Mouse (Mus musculus): ENCODE measurements around the gene Pgrmc1. TPM values are rescaled to one million over a fixed set of nuclear protein-coding genes. Genes with fewer than 3 reads are reported as not detected.

The Pgrmc1 gene
- polyA plus RNA-seq, 1 experiment from 2014 or later: 583 TPM

DNA sequence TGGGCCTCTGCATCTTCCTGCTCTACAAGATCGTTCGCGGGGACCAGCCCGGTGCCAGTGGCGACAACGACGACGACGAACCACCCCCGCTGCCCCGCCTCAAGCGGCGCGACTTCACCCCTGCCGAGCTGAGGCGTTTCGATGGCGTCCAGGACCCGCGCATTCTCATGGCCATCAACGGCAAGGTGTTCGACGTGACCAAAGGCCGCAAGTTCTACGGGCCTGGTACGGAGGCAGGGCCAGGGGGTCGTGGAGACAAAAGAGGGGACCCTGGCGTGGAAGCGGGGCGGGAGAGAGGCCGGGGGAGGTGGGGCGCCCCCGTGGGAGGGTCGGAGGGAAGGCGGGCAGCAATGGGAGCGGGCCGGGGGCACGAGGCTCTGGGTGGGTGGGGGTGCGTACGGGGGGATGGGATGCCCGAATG, 394 bp downstream of the Pgrmc1 start:
- Histone ChIP-seq H3K27me3 (replicated peaks; ENCODE audit: control insufficient read depth, insufficient read depth, low read length) (no peaks in the 10 kb centered on the region), H3K36me3 (ENCODE audit: control insufficient read depth, insufficient read depth, low read length) (peaks cover 11% of the 10 kb centered on the region; the same call in 1 of the 2 replicates), H3K4me1 (ENCODE audit: control insufficient read depth, insufficient read depth, low read length) (no peaks in the 10 kb centered on the region), H3K9ac (ENCODE audit: low read length) (peak overlapping the region; percentile 81), H3K27ac (ENCODE audit: low read depth, low read length) (peak overlapping the region; percentile 84), H3K9me3 (replicated peaks; ENCODE audit: control insufficient read depth, low read length) (no peaks in the 10 kb centered on the region), H3K4me3 (ENCODE audit: low read depth, low read length) (peak overlapping the region; percentile 62), H3K4me2 (ENCODE audit: low read length) (peak overlapping the region; percentile 54)
- ATAC-seq (peak; percentile 55), DNase-seq (ENCODE audit: low spot score) (no peak)
- 37% methylated on average over 34 of the region's 41 CpGs for WGBS

DNA sequence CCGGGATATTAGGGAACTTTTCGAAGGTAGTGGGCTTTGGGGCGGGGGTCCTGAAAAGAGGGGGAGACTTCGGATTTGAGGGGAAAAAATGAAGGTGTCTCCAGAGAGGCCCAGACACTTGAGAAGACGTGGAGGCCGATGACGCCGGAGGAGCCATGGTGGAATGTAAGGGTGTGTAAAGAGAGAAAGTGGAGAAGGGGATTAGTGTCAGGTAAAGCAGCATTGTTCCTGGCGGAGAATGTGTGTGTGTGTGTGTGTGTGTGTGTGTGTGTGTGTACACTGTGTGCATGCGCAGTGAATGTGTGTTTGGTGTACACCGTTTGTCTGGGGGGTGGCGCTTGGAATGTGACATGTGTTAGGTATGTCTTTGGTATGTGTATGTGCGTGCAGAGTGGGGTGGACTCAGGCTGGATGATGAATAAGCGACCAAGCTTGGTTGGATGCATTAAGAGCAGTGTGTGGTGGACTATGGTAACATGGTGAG, 897 bp downstream of the Pgrmc1 start:
- no peaks in the 10 kb centered on the region for H3K4me1 ChIP-seq (ENCODE audit: control insufficient read depth, insufficient read depth, low read length)
- H3K9ac ChIP-seq (ENCODE audit: low read length): peak overlapping the region; percentile 81
- H3K4me3 ChIP-seq (ENCODE audit: low read depth, low read length): peak overlapping the region; percentile 62
- H3K27ac ChIP-seq (ENCODE audit: low read depth, low read length): peak overlapping the region; percentile 84; the same call in 1 of the 2 replicates
- H3K9me3 ChIP-seq (replicated peaks; ENCODE audit: control insufficient read depth, low read length): no peaks in the 10 kb centered on the region
- H3K4me2 ChIP-seq (ENCODE audit: low read length): peak overlapping the region; percentile 54
- H3K27me3 ChIP-seq (replicated peaks; ENCODE audit: control insufficient read depth, insufficient read depth, low read length): no peaks in the 10 kb centered on the region
- 39% methylated on average over 14 of the region's 14 CpGs for WGBS
- peak; percentile 20 for DNase-seq (ENCODE audit: low spot score)
- peaks cover 15% of the 10 kb centered on the region; the same call in 1 of the 2 replicates for H3K36me3 ChIP-seq (ENCODE audit: control insufficient read depth, insufficient read depth, low read length)
- peak; percentile 41 for ATAC-seq

DNA sequence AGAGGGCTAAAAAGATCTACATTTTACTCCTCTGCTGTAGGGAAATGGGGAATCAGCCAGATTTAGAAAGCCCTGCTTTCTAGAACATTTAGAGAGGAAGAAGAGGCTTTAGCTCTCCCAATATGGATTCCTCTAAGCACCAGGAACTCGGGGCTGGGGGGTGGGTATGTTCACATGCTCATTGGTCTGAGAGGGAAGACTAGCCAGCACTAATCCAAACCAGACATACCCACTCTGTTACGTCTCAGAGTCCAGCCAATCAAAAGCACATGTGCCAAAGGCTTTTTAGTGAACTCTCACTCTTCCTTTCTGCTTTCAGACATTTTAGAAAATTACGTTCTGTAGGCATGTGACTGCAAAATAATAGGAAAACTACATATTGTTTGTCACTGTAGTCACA, 1.6 kb downstream of the Pgrmc1 start:
- ATAC-seq (no peak), DNase-seq (ENCODE audit: low spot score) (no peak)
- Histone ChIP-seq H3K27ac (ENCODE audit: low read depth, low read length) (no peak overlapping the region), H3K36me3 (ENCODE audit: control insufficient read depth, insufficient read depth, low read length) (peaks cover 18% of the 10 kb centered on the region; the same call in 1 of the 2 replicates), H3K4me1 (ENCODE audit: control insufficient read depth, insufficient read depth, low read length) (no peaks in the 10 kb centered on the region), H3K4me2 (ENCODE audit: low read length) (peak overlapping the region; percentile 54), H3K27me3 (replicated peaks; ENCODE audit: control insufficient read depth, insufficient read depth, low read length) (no peaks in the 10 kb centered on the region), H3K4me3 (ENCODE audit: low read depth, low read length) (peak overlapping the region; percentile 62), H3K9ac (ENCODE audit: low read length) (peak overlapping the region; percentile 81), H3K9me3 (replicated peaks; ENCODE audit: control insufficient read depth, low read length) (no peaks in the 10 kb centered on the region)
- 49% methylated on average over 3 of the region's 3 CpGs for WGBS

DNA sequence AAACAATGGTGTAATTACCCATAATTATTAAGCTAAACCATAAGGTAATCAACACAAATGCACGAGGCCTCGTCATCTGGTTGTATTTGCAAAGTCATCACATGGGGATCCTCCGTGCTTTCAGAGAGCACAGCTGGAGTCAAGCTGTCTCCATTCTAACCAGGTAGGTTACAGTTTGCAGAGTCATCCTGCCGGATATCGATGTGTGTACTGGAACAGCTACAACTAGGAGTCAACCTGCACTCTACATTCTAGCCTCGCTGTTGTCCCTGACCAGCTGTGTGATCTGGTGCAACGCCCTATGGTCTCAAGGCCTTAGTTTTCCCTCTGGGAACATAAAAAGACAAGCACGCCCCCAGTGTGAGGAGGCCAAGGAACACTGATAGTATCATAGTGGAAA, 2.1 kb downstream of the Pgrmc1 start:
- no peak for ATAC-seq
- Histone ChIP-seq H3K36me3 (ENCODE audit: control insufficient read depth, insufficient read depth, low read length) (peaks cover 20% of the 10 kb centered on the region), H3K9ac (ENCODE audit: low read length) (no peak overlapping the region), H3K9me3 (replicated peaks; ENCODE audit: control insufficient read depth, low read length) (no peaks in the 10 kb centered on the region), H3K27ac (ENCODE audit: low read depth, low read length) (no peak overlapping the region), H3K4me2 (ENCODE audit: low read length) (peak overlapping the region; percentile 54), H3K4me3 (ENCODE audit: low read depth, low read length) (peak overlapping the region; percentile 62; the same call in 1 of the 2 replicates), H3K27me3 (replicated peaks; ENCODE audit: control insufficient read depth, insufficient read depth, low read length) (no peaks in the 10 kb centered on the region), H3K4me1 (ENCODE audit: control insufficient read depth, insufficient read depth, low read length) (no peaks in the 10 kb centered on the region)
- no peak for DNase-seq (ENCODE audit: low spot score)
- 69% methylated on average over 8 of the region's 8 CpGs for WGBS

- Histone ChIP-seq H3K9me3 (replicated peaks; ENCODE audit: control insufficient read depth, low read length) (no peaks in the 10 kb centered on the region), H3K4me3 (ENCODE audit: low read depth, low read length) (no peak overlapping the region), H3K27ac (ENCODE audit: low read depth, low read length) (no peak overlapping the region), H3K4me1 (ENCODE audit: control insufficient read depth, insufficient read depth, low read length) (no peaks in the 10 kb centered on the region), H3K36me3 (ENCODE audit: control insufficient read depth, insufficient read depth, low read length) (peaks cover 37% of the 10 kb centered on the region), H3K27me3 (replicated peaks; ENCODE audit: control insufficient read depth, insufficient read depth, low read length) (no peaks in the 10 kb centered on the region), H3K9ac (ENCODE audit: low read length) (no peak overlapping the region), H3K4me2 (ENCODE audit: low read length) (no peak overlapping the region)
- WGBS: 91% methylated on average over 2 of the region's 2 CpGs
- ATAC-seq (no peak), DNase-seq (ENCODE audit: low spot score) (no peak)
Observed at GRCm38 (mm10) chrX:36602926-36603325, 4.9 kb downstream of the Pgrmc1 start.

- no peak overlapping the region for H3K4me2 ChIP-seq (ENCODE audit: low read length)
- no peak overlapping the region for H3K4me3 ChIP-seq (ENCODE audit: low read depth, low read length)
- H3K27ac ChIP-seq (ENCODE audit: low read depth, low read length): no peak overlapping the region
- H3K9me3 ChIP-seq (replicated peaks; ENCODE audit: control insufficient read depth, low read length): no peaks in the 10 kb centered on the region
- no peak for ATAC-seq
- DNase-seq (ENCODE audit: low spot score): no peak
- no peaks in the 10 kb centered on the region for H3K27me3 ChIP-seq (replicated peaks; ENCODE audit: control insufficient read depth, insufficient read depth, low read length)
- 87% methylated on average over 4 of the region's 4 CpGs for WGBS
- peaks cover 37% of the 10 kb centered on the region for H3K36me3 ChIP-seq (ENCODE audit: control insufficient read depth, insufficient read depth, low read length)
- no peak overlapping the region for H3K9ac ChIP-seq (ENCODE audit: low read length)
- H3K4me1 ChIP-seq (ENCODE audit: control insufficient read depth, insufficient read depth, low read length): no peaks in the 10 kb centered on the region
Observed at GRCm38 (mm10) chrX:36604040-36604439, 6.0 kb downstream of the Pgrmc1 start.

- H3K27me3 ChIP-seq (replicated peaks; ENCODE audit: control insufficient read depth, insufficient read depth, low read length): no peaks in the 10 kb centered on the region
- no peaks in the 10 kb centered on the region for H3K9me3 ChIP-seq (replicated peaks; ENCODE audit: control insufficient read depth, low read length)
- WGBS: 85% methylated on average over 2 of the region's 2 CpGs
- no peaks in the 10 kb centered on the region for H3K4me1 ChIP-seq (ENCODE audit: control insufficient read depth, insufficient read depth, low read length)
- H3K4me2 ChIP-seq (ENCODE audit: low read length): no peak overlapping the region
- peaks cover 20% of the 10 kb centered on the region for H3K36me3 ChIP-seq (ENCODE audit: control insufficient read depth, insufficient read depth, low read length)
- H3K9ac ChIP-seq (ENCODE audit: low read length): no peak overlapping the region
- H3K4me3 ChIP-seq (ENCODE audit: low read depth, low read length): no peak overlapping the region
- ATAC-seq (no peak), DNase-seq (ENCODE audit: low spot score) (no peak)
- H3K27ac ChIP-seq (ENCODE audit: low read depth, low read length): no peak overlapping the region
Observed at GRCm38 (mm10) chrX:36609117-36609516, 11.1 kb downstream of the Pgrmc1 start.

- 72% methylated on average over 3 of the region's 3 CpGs for WGBS
- Histone ChIP-seq H3K4me2 (ENCODE audit: low read length) (no peak overlapping the region), H3K36me3 (ENCODE audit: control insufficient read depth, insufficient read depth, low read length) (no peaks in the 10 kb centered on the region), H3K4me3 (ENCODE audit: low read depth, low read length) (no peak overlapping the region), H3K27me3 (replicated peaks; ENCODE audit: control insufficient read depth, insufficient read depth, low read length) (no peaks in the 10 kb centered on the region), H3K4me1 (ENCODE audit: control insufficient read depth, insufficient read depth, low read length) (no peaks in the 10 kb centered on the region), H3K27ac (ENCODE audit: low read depth, low read length) (no peak overlapping the region), H3K9ac (ENCODE audit: low read length) (no peak overlapping the region), H3K9me3 (replicated peaks; ENCODE audit: control insufficient read depth, low read length) (no peaks in the 10 kb centered on the region)
- ATAC-seq: no peak
- DNase-seq (ENCODE audit: low spot score): peak; percentile 1
Observed at GRCm38 (mm10) chrX:36628102-36628501, 30.1 kb downstream of the Pgrmc1 start.

DNA sequence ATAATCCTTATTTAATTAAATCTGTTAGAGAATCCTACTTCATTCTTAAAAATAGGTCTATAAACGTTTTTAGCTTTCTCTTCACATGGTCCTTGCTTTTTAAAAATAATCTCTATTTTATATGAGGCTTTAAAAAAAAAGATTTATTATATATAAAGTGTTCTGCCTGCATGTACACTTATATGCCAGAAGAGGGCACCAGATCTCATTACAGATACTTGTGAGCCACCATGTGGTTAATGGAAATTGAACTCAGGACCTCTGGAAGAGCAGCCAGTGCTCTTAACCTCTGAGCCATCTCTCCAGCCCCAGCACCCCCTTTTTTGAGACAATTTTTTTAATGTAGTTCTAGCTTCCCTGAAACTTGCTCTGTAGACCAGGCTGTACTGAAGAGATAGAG, 32.8 kb downstream of the Pgrmc1 start:
- no peak overlapping the region for H3K9ac ChIP-seq (ENCODE audit: low read length)
- no peak overlapping the region for H3K4me2 ChIP-seq (ENCODE audit: low read length)
- H3K27me3 ChIP-seq (replicated peaks; ENCODE audit: control insufficient read depth, insufficient read depth, low read length): no peaks in the 10 kb centered on the region
- H3K4me1 ChIP-seq (ENCODE audit: control insufficient read depth, insufficient read depth, low read length): no peaks in the 10 kb centered on the region
- no peak overlapping the region for H3K27ac ChIP-seq (ENCODE audit: low read depth, low read length)
- no peak overlapping the region for H3K4me3 ChIP-seq (ENCODE audit: low read depth, low read length)
- DNase-seq (ENCODE audit: low spot score) (peak; percentile 3), ATAC-seq (no peak)
- no peaks in the 10 kb centered on the region for H3K36me3 ChIP-seq (ENCODE audit: control insufficient read depth, insufficient read depth, low read length)
- no peaks in the 10 kb centered on the region for H3K9me3 ChIP-seq (replicated peaks; ENCODE audit: control insufficient read depth, low read length)
- 4% methylated on average over 1 of the region's 1 CpGs for WGBS
